Mouse (Mus musculus) splenic B cell, adult 2 months (primary cell): ENCODE measurements around the gene Jph2.

Experiments
- DNase-seq: peaks from one replicate; pipeline ENCODE4 v3.0.0-alpha.2; 2011; ENCODE audit warnings: low read depth, low spot score
- H3K27me3 ChIP-seq: 2 replicates; pipeline ENCODE4 v1.6.1; 2012; ENCODE audit warnings: mild to moderate bottlenecking, low read length, moderate library complexity, mixed read lengths; ENCODE audit not compliant: control insufficient read depth, poor library complexity, insufficient read depth, severe bottlenecking
- H3K36me3 ChIP-seq: 2 replicates; pipeline ENCODE4 v1.6.1; 2012; ENCODE audit warnings: mild to moderate bottlenecking, low read length, moderate library complexity, mixed read lengths; ENCODE audit not compliant: control insufficient read depth, poor library complexity, insufficient read depth, severe bottlenecking

Gene Jph2

DNA sequence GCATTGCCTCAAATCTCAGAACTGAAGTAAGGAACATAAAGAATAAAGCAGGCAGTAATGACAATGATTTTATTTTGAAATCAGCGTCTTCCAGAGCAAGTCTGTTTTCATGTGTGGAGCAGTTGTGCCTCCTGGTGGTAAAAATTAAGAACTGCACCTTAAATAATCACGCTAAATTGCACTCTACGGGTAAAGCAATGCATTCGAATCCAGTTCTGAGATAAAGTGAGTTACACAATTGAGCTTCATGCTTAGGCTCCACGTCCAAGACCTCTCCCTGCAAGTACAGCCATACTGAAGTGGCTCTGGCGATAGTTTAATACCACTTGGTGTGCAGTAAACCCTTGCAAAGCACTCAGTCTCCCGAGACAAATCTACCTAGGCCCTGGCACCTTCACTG, 67.1 kb downstream of the Jph2 start:
- peak; percentile 47 for DNase-seq
- H3K27me3 ChIP-seq, result no peaks in the 10 kb centered on the region
- no peaks in the 10 kb centered on the region for H3K36me3 ChIP-seq

DNA sequence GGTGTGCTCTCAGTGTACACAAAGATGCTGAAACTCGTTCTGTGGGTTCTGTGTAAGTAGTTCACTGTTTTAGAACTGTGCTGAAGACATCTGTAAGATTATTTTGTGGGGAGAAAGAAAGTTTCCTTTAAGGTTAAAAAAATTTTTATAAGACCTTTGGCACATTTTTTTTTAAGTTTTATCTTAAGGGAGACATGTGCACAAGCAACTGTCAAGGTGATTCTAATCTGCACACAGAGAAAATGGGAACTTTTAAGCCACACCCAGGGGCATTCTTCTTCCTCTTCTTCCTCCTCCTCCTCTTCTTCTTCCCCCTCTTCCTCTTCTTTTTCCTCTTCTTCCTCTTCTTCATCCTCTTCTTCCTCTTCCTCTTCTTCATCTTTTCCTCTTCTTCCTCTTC, 74.6 kb downstream of the Jph2 start:
- no peaks in the 10 kb centered on the region for H3K27me3 ChIP-seq
- no peak for DNase-seq
- no peaks in the 10 kb centered on the region for H3K36me3 ChIP-seq

DNA sequence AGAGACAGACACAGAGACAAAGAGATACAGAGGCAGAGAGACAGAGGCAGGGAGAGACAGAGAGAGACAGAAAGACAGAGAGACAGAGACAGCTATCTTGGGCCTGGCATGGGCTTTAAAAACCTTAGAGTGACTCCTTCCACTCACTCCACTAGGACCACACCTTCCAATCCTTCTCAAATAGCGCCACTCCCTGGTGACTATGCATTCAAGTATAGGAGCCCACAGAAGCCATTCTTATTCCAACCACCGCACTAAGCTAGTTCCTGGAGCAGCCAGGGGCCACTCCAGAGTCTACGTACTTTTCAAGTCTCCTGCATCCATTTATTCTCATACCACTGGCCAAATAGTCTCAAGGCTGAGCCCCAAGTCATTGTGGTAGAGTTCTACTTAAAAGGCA, 79.0 kb downstream of the Jph2 start:
- no peaks in the 10 kb centered on the region for H3K36me3 ChIP-seq
- no peak for DNase-seq
- no peaks in the 10 kb centered on the region for H3K27me3 ChIP-seq

DNA sequence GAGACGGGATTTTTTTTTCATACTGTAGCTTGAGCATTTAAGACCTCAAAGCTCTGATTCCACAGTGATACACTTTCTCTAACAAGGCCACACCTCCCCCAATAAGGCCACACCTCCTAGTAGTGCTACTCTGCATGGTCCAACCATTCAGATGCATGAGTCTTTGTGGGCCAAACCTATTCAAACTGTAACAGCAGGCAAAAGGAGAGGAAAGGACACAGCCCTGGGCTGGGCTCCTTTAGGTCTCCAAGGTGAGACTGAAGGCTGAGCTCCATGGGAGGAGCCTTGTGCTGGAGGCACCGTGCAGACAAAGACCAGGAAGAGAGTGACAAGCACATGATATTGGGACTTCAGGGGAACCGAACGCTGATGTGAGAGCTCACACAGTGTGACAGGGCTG, 80.5 kb downstream of the Jph2 start:
- H3K27me3 ChIP-seq, result no peaks in the 10 kb centered on the region
- no peak for DNase-seq
- no peaks in the 10 kb centered on the region for H3K36me3 ChIP-seq

DNA sequence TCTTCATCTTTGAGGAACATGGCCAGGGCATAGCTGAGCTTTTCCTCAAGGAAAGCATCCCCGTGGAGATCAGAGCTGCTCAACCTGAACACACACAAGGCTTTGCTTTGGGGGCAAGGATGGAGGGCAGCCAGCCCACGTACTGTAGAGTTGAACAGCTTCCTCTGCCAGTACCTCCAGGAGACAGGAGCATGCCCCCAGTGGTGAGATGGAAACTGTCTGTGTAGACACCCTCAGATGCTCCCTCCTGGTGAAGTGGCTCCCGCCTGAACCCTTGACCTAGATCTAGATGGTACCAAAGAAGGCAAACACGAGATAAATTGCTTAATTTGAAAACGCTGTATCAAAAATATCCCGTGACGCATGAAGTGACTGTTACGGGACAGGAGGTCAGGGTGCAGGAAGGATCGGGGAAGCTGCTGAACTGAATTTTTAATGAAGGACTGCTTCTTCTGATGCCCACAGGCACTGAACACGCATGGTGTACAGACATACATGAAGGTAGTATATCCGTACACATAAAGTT, 87.6 kb downstream of the Jph2 start:
- no peaks in the 10 kb centered on the region for H3K36me3 ChIP-seq
- H3K27me3 ChIP-seq, result no peaks in the 10 kb centered on the region
- DNase-seq, result no peak

DNA sequence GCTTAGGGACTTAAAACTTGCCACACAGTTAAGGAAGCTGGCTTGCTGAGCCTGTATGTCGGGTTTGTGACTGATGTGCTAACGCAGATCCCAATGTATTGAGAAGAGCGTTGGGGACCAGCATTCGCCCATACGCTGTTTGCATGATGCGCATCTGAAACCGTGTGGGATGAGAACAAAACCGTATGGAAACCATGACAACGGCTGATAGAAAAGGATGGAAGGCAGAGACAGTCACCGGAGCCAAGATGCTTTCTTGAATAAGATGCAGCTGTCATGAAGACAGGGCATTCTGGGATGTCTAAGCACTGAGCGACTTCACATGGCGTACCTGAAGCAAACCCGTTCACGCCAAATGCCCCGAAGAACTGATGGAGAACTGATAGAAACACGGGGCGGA, 88.4 kb downstream of the Jph2 start:
- Histone ChIP-seq H3K36me3 (no peaks in the 10 kb centered on the region), H3K27me3 (no peaks in the 10 kb centered on the region)
- no peak for DNase-seq

DNA sequence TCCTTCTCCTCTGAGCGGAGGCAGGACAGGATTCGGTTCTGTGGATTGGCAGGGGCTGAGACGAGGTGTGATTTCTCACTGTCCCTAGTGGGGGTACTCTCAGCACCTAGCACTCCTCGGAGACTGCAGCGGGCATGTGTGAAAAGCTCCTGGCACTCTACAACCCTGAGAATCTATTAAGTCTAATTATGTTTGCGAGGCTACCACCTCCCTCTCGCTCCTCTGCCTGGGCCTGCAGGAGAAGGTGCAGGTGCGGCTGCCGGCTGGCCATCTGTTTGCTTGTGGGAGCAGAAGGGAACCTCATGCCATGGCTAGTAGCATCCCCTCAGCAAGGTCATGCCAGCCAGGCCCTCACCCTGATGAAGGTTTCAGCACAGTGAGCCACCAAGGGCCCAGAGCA, 94.8 kb downstream of the Jph2 start:
- DNase-seq, result no peak
- Histone ChIP-seq H3K27me3 (no peaks in the 10 kb centered on the region), H3K36me3 (no peaks in the 10 kb centered on the region)

DNA sequence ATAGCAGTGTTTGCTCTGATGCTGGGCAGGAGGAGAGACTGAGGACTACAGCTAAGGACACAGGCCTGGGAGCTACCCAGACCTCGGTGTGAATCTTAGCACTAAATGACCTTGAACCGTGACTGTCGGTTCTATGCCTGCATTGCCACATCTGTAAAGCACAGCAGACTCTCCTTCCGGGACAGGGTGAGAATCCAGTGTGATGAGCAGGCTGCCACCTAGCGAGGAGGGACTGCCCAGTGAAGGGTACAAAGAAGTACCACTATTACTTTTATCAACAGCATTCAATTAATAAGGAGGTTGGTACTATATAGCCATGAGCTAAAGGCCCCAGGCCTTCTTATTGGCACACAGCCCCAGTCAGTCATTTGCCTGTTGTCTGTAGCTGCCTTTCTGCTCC, 96.2 kb downstream of the Jph2 start:
- no peaks in the 10 kb centered on the region for H3K27me3 ChIP-seq
- no peaks in the 10 kb centered on the region for H3K36me3 ChIP-seq
- no peak for DNase-seq

DNA sequence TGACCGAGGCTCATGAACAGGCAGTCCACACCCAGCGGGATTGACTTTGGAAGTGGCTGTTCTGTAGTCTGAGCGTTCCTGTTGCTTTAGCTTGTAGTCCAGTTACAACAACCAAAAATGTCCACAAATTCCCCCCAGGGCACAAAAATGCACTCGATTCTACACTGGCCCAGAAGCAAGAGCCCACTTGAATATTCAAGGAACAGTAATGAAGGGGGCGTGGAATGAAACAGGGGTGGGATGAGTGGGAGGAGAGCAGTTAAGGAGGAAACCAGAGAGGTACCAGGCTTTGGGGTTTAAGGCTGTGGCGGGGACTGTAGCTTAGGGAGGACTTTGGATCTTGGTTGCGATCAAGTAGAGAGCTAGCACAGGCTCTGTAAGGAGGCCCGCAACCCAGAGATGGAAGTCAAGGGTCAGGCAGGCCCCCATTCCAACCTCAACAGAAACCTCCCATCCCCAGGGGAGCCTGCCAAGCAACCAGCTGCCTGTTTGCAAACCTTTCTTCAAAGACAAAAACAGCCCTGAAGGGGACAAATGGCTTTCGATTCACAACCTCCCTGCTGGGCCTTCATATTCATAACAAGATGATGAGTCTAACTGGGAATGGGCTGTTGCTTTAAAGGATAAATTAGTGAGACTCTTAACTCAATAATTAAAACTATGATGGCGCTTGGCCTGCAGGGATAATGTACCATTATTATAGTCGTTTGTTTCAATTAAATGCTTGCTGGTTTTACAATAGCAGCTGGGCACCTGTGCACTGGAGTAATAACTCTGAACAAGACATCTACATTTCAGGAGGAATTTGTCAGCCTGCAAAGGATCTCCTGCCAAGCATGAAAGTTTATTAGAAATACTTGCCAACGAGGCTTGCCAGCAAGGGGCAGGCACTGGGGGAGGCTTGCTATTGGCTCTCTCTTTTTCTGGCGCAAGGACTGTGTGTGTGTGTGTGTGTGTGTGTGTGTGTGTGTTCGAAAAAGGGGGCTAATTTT, 97.4 kb downstream of the Jph2 start:
- no peak for DNase-seq
- Histone ChIP-seq H3K27me3 (no peaks in the 10 kb centered on the region), H3K36me3 (no peaks in the 10 kb centered on the region)

DNA sequence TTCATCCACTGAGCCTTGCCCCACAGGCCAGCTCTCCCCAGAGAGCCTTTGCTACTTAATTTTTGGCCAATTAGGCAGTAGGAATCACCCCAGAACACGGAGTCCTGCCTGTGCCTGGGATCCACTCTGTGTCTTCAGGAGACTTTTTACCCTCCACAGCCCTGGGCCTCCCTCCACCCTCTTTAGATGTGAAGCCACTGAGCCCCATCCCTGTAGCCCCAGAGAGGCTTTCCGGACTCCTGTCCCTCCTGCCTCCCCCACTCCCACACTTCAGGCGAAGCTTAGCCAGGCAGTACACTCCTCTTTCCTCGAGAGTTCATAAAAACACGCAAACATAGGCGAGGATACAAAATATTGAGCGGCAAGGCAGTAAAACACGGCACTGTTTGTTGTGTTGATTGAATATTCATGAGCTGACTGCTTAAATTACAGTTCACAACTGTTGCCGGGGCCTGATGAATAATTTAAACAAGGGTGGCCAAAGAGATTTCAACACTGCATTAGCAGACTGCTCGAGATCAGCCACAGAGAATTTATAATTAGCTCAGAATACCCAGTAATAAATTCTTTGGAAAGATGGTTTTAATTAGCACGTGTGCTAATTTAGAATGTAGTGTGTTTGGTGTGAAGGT, 100.7 kb downstream of the Jph2 start:
- Histone ChIP-seq H3K27me3 (no peaks in the 10 kb centered on the region), H3K36me3 (no peaks in the 10 kb centered on the region)
- DNase-seq, result no peak

DNA sequence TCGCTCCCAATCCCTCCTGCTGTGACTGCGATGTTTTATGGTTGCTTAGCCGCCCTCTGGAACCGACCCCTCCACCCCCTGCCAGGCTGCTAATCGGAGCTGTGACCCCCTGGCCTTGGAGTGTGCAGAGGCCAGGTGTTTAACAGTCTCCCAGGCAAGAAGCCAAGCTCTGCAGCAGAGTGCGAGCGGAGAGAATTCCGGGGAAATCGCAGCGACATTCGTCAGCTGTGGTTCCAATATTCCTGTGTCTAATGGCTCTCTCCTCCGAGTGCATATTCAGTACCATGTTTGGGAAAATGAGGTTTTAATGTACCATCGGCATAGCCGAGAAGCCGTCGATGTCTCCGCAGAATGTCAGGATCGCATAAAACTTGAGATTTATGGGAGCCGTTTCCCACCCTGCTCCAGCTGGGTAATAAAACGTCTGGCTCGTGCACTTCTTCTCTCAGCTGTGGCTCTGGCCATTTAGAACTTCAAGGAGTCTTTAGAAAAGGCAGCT, 108.9 kb downstream of the Jph2 start:
- no peak for DNase-seq
- Histone ChIP-seq H3K27me3 (no peaks in the 10 kb centered on the region), H3K36me3 (no peaks in the 10 kb centered on the region)
